Mouse (Mus musculus) stomach, postnatal 0 days (tissue): ENCODE results near the gene Fgfr2. TPM values are rescaled to one million over a fixed set of nuclear protein-coding genes. Genes with fewer than 3 reads are reported as not detected.
A peak's percentile ranks its signal among the peaks of the same experiment; 100 is the strongest.

ENCODE experiments used
- ATAC-seq: fragments of 200-750 bp; cut with Nextera tagmentation; 2 replicates; pipeline ENCODE4 v1.8.0; 2017; ENCODE audit not compliant: low FRiP score, low TSS enrichment
- DNase-seq: peaks from one replicate; pipeline ENCODE4 v3.0.0-alpha.2; 2016; ENCODE audit warnings: low spot score
- H3K27ac ChIP-seq: fragments of 300-500 bp; sonication (generic); replicated peaks from 2 replicates; pipeline ENCODE4 v1.5.1; 2014; ENCODE audit warnings: mild to moderate bottlenecking, control low read depth
- H3K27me3 ChIP-seq: fragments of 300-500 bp; sonication (generic); 2 replicates; pipeline ENCODE4 v1.6.1; 2014; ENCODE audit warnings: low read length; ENCODE audit not compliant: control insufficient read depth, insufficient read depth
- H3K36me3 ChIP-seq: fragments of 300-500 bp; sonication (generic); 2 replicates; pipeline ENCODE4 v1.6.1; 2014; ENCODE audit warnings: low read length, mixed read lengths; ENCODE audit not compliant: control insufficient read depth, insufficient read depth
- H3K4me1 ChIP-seq: fragments of 300-500 bp; sonication (generic); replicated peaks from 2 replicates; pipeline ENCODE4 v1.6.1; 2014; ENCODE audit warnings: antibody characterized with exemption; ENCODE audit not compliant: control insufficient read depth, insufficient read depth
- H3K4me2 ChIP-seq: fragments of 300-500 bp; sonication (generic); replicated peaks from 2 replicates; pipeline ENCODE4 v1.6.1; 2014; ENCODE audit warnings: low read depth, mild to moderate bottlenecking, control low read depth, moderate library complexity
- H3K4me3 ChIP-seq: fragments of 300-500 bp; sonication (generic); 2 replicates; pipeline ENCODE4 v1.5.1; 2014; ENCODE audit warnings: low read depth, low read length, control low read depth
- H3K9ac ChIP-seq: fragments of 300-500 bp; sonication (generic); 2 replicates; pipeline ENCODE4 v1.6.1; 2014; ENCODE audit warnings: mild to moderate bottlenecking, low read length, control low read depth, mixed read lengths
- H3K9me3 ChIP-seq: fragments of 300-500 bp; sonication (generic); 2 replicates; pipeline ENCODE4 v1.6.1; 2016; ENCODE audit warnings: low read length; ENCODE audit not compliant: control insufficient read depth
- CTCF ChIP-seq: IDR thresholded peaks from 2 replicates; pipeline ENCODE4 v1.5.1; 2016; ENCODE audit warnings: antibody characterized with exemption, low read depth, mild to moderate bottlenecking, moderate library complexity
- EP300 ChIP-seq: optimal IDR thresholded peaks from 2 replicates; pipeline ENCODE3; 2016; ENCODE audit warnings: antibody characterized with exemption
- WGBS: fragments of 180-500 bp; shearing (Covaris S2); extraction: QIAGEN DNeasy Blood & Tissue Kit; methylation state at CpG from one replicate; pipeline ENCODE4 v1.1.7; 2014; 5-methylcytosine and 5-hydroxymethylcytosine counted together
- polyA plus RNA-seq: library from polyadenylated mRNA; unstranded; fragments of >200 nt; fragmentation: Nextera tagmentation; extraction: Ambion mirVana; gene quantifications from 2 replicates; pipeline ENCODE4 v1.2.1, GENCODE M21; 2015

Fgfr2 gene
- polyA plus RNA-seq, 1 experiment from 2014 or later: 60.8 TPM

- peak; percentile 71 for ATAC-seq
- H3K27ac ChIP-seq: no peak overlapping the region
Observed at GRCm38 (mm10) chr7:130854684-130855292, 2268.4 kb downstream of the Fgfr2 start.

GRCm38 (mm10) chr7:130847164-130847718 lies 2275.9 kb downstream of the Fgfr2 start:
- Histone ChIP-seq H3K9me3 (no peaks in the 10 kb centered on the region), H3K9ac (no peak overlapping the region), H3K4me2 (no peak overlapping the region), H3K27ac (no peak overlapping the region), H3K36me3 (no peaks in the 10 kb centered on the region), H3K4me3 (no peak overlapping the region), H3K27me3 (no peaks in the 10 kb centered on the region), H3K4me1 (no peaks in the 10 kb centered on the region)
- ATAC-seq (no peak), DNase-seq (no peak)
- WGBS: 79% methylated on average over 17 of the region's 17 CpGs
- no peak for TF ChIP-seq CTCF

More at GRCm38 (mm10) chr7:130854684-130855292, 2268.4 kb downstream of the Fgfr2 start:
- H3K9ac ChIP-seq: no peak overlapping the region
- DNase-seq: peak; percentile 40
- no peak overlapping the region for H3K4me2 ChIP-seq
- H3K27me3 ChIP-seq: no peaks in the 10 kb centered on the region
- no peak for TF ChIP-seq CTCF
- no peaks in the 10 kb centered on the region; the same call in 1 of the 2 replicates for H3K4me1 ChIP-seq
- H3K4me3 ChIP-seq: no peak overlapping the region
- 50% methylated on average over 4 of the region's 4 CpGs for WGBS
- H3K36me3 ChIP-seq: no peaks in the 10 kb centered on the region
- H3K9me3 ChIP-seq: no peaks in the 10 kb centered on the region

GRCm38 (mm10) chr7:130839380-130840100 lies 2283.6 kb downstream of the Fgfr2 start:
- Histone ChIP-seq H3K4me2 (no peak overlapping the region), H3K36me3 (no peaks in the 10 kb centered on the region), H3K27ac (no peak overlapping the region), H3K9ac (no peak overlapping the region), H3K27me3 (no peaks in the 10 kb centered on the region), H3K9me3 (no peaks in the 10 kb centered on the region), H3K4me1 (peaks cover 7% of the 10 kb centered on the region; the same call in 1 of the 2 replicates), H3K4me3 (no peak overlapping the region)
- DNase-seq: no peak
- ATAC-seq: no peak
- no peak for TF ChIP-seq CTCF
- no peak for TF ChIP-seq EP300
- WGBS: 83% methylated on average over 12 of the region's 12 CpGs

- no peak for TF ChIP-seq EP300
- no peak for TF ChIP-seq CTCF
- Histone ChIP-seq H3K4me1 (peaks cover 7% of the 10 kb centered on the region; the same call in 1 of the 2 replicates), H3K9ac (no peak overlapping the region), H3K4me2 (no peak overlapping the region), H3K4me3 (no peak overlapping the region), H3K9me3 (no peaks in the 10 kb centered on the region), H3K27me3 (no peaks in the 10 kb centered on the region), H3K27ac (no peak overlapping the region), H3K36me3 (no peaks in the 10 kb centered on the region)
- DNase-seq (no peak), ATAC-seq (no peak)
- WGBS: 60% methylated on average over 3 of the region's 3 CpGs
Observed at GRCm38 (mm10) chr7:130838658-130839025, 2284.5 kb downstream of the Fgfr2 start.

- no peaks in the 10 kb centered on the region for H3K27me3 ChIP-seq
- no peak overlapping the region for H3K9ac ChIP-seq
- ATAC-seq: no peak
- H3K9me3 ChIP-seq: no peaks in the 10 kb centered on the region
- TF ChIP-seq EP300: no peak
- no peak for TF ChIP-seq CTCF
- 50% methylated on average over 12 of the region's 12 CpGs for WGBS
- peaks cover 7% of the 10 kb centered on the region; the same call in 1 of the 2 replicates for H3K4me1 ChIP-seq
- no peaks in the 10 kb centered on the region for H3K36me3 ChIP-seq
- H3K4me2 ChIP-seq: no peak overlapping the region
- no peak overlapping the region for H3K4me3 ChIP-seq
- DNase-seq: no peak
- no peak overlapping the region for H3K27ac ChIP-seq
Observed at GRCm38 (mm10) chr7:130837941-130838657, 2285.1 kb downstream of the Fgfr2 start.
